ENCODE assay signal across 9 mouse cellular contexts in genomic region chr6:114932116-114932500, GRCm38 (mm10). TPM values are rescaled to one million over a fixed set of nuclear protein-coding genes. Genes with fewer than 3 reads are reported as not detected.
DNase-seq lines count a peak whose midpoint lies in the region; ATAC-seq and TF ChIP-seq lines count a peak whose summit lies in the region.
"Had no signal": no experiment of that assay in that cellular context is flagged by ENCODE, and none has a peak within 500 bp of the region (broad histone marks: within the 10 kb centered on the region; RNA-seq: fewer than 3 reads in every experiment).

No protein-coding gene starts in this region.

- no peaks in the 10 kb centered on the region for H3K36me3 ChIP-seq in lung, embryonic 15.5 days
- H3K36me3 ChIP-seq in intestine, embryonic 14.5 days (ENCODE audit: control insufficient read depth, insufficient read depth, low read length) = no peaks in the 10 kb centered on the region
- H3K36me3 ChIP-seq in stomach, embryonic 15.5 days = no peaks in the 10 kb centered on the region

- no peak for ATAC-seq in lung, embryonic 15.5 days (ENCODE audit: borderline replicate concordance, extremely low read depth, low FRiP score, low TSS enrichment)
- ATAC-seq in intestine, embryonic 14.5 days (replicated peaks; ENCODE audit: low FRiP score, low TSS enrichment, low read depth) = no peak
- ATAC-seq in stomach, embryonic 15.5 days (ENCODE audit: insufficient read depth, low FRiP score, low read depth) = no peak

- WGBS in lung, embryonic 15.5 days = 50% methylated on average over 5 of the region's 5 CpGs
- WGBS in lung, adult 2 months = 57% methylated on average over 5 of the region's 5 CpGs
- whole genome bisulfite sequencing in intestine, embryonic 14.5 days = 66% methylated on average over 5 of the region's 5 CpGs
- WGBS in stomach, embryonic 15.5 days = 62% methylated on average over 5 of the region's 5 CpGs
- WGBS in cerebellum, adult 2 months = 87% methylated on average over 5 of the region's 5 CpGs

- H3K27ac ChIP-seq in gastrocnemius, adult 2 months = peak overlapping the region; percentile 55
- H3K27ac ChIP-seq in lung, embryonic 15.5 days = peak overlapping the region; percentile 69
- H3K27ac ChIP-seq in intestine, embryonic 14.5 days (ENCODE audit: low read depth) = peak overlapping the region; percentile 33
- peak overlapping the region; percentile 76 for H3K27ac ChIP-seq in stomach, embryonic 15.5 days
- H3K27ac ChIP-seq in cerebellum, adult 2 months (ENCODE audit: insufficient read depth, low read length) = no peak overlapping the region

- intact Hi-C loops in gastrocnemius, adult 2 months (cut with DNase I) = no loop called here

- DNase-seq in gastrocnemius, adult 2 months = no peak
- no peak for DNase-seq in gastrocnemius, postnatal 10 days
- no peak for DNase-seq in lung, adult 2 months
- DNase-seq in intestine, embryonic 14.5 days (ENCODE audit: low spot score) = no peak
- no peak for DNase-seq in layer of hippocampus, adult 9-11 months
- no peak for DNase-seq in cerebellum, adult 2 months
- DNase-seq: B cell, adult 2 months had no signal

- H3K9me3 ChIP-seq in lung, embryonic 15.5 days = peaks cover 1% of the 10 kb centered on the region; the same call in 1 of the 2 replicates
- no peaks in the 10 kb centered on the region for H3K9me3 ChIP-seq in intestine, embryonic 14.5 days (ENCODE audit: control insufficient read depth, low read length)
- no peaks in the 10 kb centered on the region for H3K9me3 ChIP-seq in stomach, embryonic 15.5 days

- peaks cover 31% of the 10 kb centered on the region for H3K4me1 ChIP-seq in lung, embryonic 15.5 days
- H3K4me1 ChIP-seq in lung, adult 2 months (ENCODE audit: control insufficient read depth, insufficient read depth, low read length) = peaks cover 10% of the 10 kb centered on the region
- peaks cover 10% of the 10 kb centered on the region for H3K4me1 ChIP-seq in intestine, embryonic 14.5 days (replicated peaks; ENCODE audit: control insufficient read depth, insufficient read depth, low read length)
- H3K4me1 ChIP-seq in stomach, embryonic 15.5 days = peaks cover 18% of the 10 kb centered on the region; the same call in 1 of the 2 replicates
- peaks cover 28% of the 10 kb centered on the region for H3K4me1 ChIP-seq in cerebellum, adult 2 months (ENCODE audit: control insufficient read depth, insufficient read depth, low read length)

- H3K27me3 ChIP-seq in lung, embryonic 15.5 days = no peaks in the 10 kb centered on the region
- H3K27me3 ChIP-seq in intestine, embryonic 14.5 days (replicated peaks; ENCODE audit: control insufficient read depth, insufficient read depth, low read length) = no peaks in the 10 kb centered on the region
- no peaks in the 10 kb centered on the region for H3K27me3 ChIP-seq in stomach, embryonic 15.5 days (replicated peaks)
- no peaks in the 10 kb centered on the region for H3K27me3 ChIP-seq in cerebellum, adult 2 months (ENCODE audit: control insufficient read depth, insufficient read depth, low read length)

- H3K4me3 ChIP-seq in gastrocnemius, adult 2 months = no peak overlapping the region
- H3K4me3 ChIP-seq in lung, embryonic 15.5 days = no peak overlapping the region
- no peak overlapping the region for H3K4me3 ChIP-seq in lung, adult 2 months (replicated peaks; ENCODE audit: extremely low read depth, low read depth, low read length)
- no peak overlapping the region for H3K4me3 ChIP-seq in intestine, embryonic 14.5 days (ENCODE audit: low read depth, low read length)
- no peak overlapping the region for H3K4me3 ChIP-seq in stomach, embryonic 15.5 days (replicated peaks)
- no peak overlapping the region for H3K4me3 ChIP-seq in cerebellum, adult 2 months (replicated peaks; ENCODE audit: insufficient read depth, low read depth, low read length)

- TF ChIP-seq CTCF in gastrocnemius, adult 2 months (IDR thresholded peaks at IDR 0.05) = no peak
- no peak for TF ChIP-seq CTCF in lung, adult 2 months (IDR thresholded peaks at IDR 0.05; ENCODE audit: insufficient read depth, low read length)
- TF ChIP-seq CTCF in cerebellum, adult 2 months (IDR thresholded peaks at IDR 0.05; ENCODE audit: borderline replicate concordance, insufficient read depth, low read depth, low read length) = no peak

- no peak overlapping the region for H3K9ac ChIP-seq in lung, embryonic 15.5 days
- no peak overlapping the region for H3K9ac ChIP-seq in intestine, embryonic 14.5 days (ENCODE audit: low read length)
- no peak overlapping the region for H3K9ac ChIP-seq in stomach, embryonic 15.5 days

- H3K4me2 ChIP-seq in lung, embryonic 15.5 days = peak overlapping the region; percentile 46; the same call in 1 of the 2 replicates
- H3K4me2 ChIP-seq in intestine, embryonic 14.5 days (ENCODE audit: low read length) = no peak overlapping the region
- H3K4me2 ChIP-seq in stomach, embryonic 15.5 days = no peak overlapping the region

- TF ChIP-seq POLR2A in lung, adult 2 months (IDR thresholded peaks at IDR 0.05; ENCODE audit: borderline replicate concordance, extremely low read depth, low read depth, low read length) = no peak
- no peak for TF ChIP-seq POLR2A in cerebellum, adult 2 months (IDR thresholded peaks at IDR 0.05; ENCODE audit: borderline replicate concordance, insufficient read depth, low read length)

RNA-seq across cellular contexts. Expression of gene Vgll4, which starts 37.7 kb away (rescaled TPM):
- total RNA-seq in gastrocnemius, adult 2 months (2021) = 10 to 100 TPM; 16.7 to 25.6 TPM
- 10 to 100 TPM; 23.5 to 31.8 TPM for total RNA-seq in gastrocnemius, postnatal 10 days (2021)
- polyA plus RNA-seq in lung, embryonic 15.5 days (2015; fragmentation: Nextera tagmentation; extraction: Ambion mirVana) = 133 and 147 TPM in 2 replicates
- polyA plus RNA-seq in lung, adult 2 months (2012; rRNA removed) = 80.8 and 81.7 TPM in 2 replicates
- 72.0 and 82.9 TPM in 2 replicates for polyA plus RNA-seq in intestine, embryonic 14.5 days (2014; fragmentation: Nextera tagmentation; extraction: Ambion mirVana)
- 80.5 and 87.0 TPM in 2 replicates for polyA plus RNA-seq in stomach, embryonic 15.5 days (2015; fragmentation: Nextera tagmentation; extraction: Ambion mirVana)
- polyA plus RNA-seq in cerebellum, adult 2 months (2012; rRNA removed) = 22.3 and 23.9 TPM in 2 replicates
